Mouse (Mus musculus) left cerebral cortex, postnatal 36 days (tissue): Measurements from ENCODE around the gene Miga1. TPM values are rescaled to one million over a fixed set of nuclear protein-coding genes. Genes with fewer than 3 reads are reported as not detected.

Experiments
- total RNA-seq, 2 experiments: library from RNA; stranded (reverse); gene quantifications; 2 replicates each; pipeline ENCODE4 v1.2.3; 2021

Gene Miga1
- total RNA-seq, 2 experiments from 2014 or later, result 74.2 to 79.3 TPM

Other genes with a start within 250 kb of the Miga1 start
- 1 to 10 TPM; 3.8 to 7.9 TPM for gene Gipc2, start 174.2 kb downstream of the Miga1 start, total RNA-seq
- gene Dnajb4, start 130.1 kb downstream of the Miga1 start, total RNA-seq, result 10 to 100 TPM; 62.8 to 72.6 TPM
- 100 to 1,000 TPM in 1 of 2 experiments, 10 to 100 TPM in 1; 88.4 to 149 TPM for gene Fubp1, start 130.0 kb downstream of the Miga1 start, total RNA-seq
- gene Nexn, start 74.1 kb downstream of the Miga1 start, total RNA-seq, result 1 to 10 TPM; 3.0 to 4.0 TPM
- 100 to 1,000 TPM; 126 to 148 TPM for gene Usp33, start 6.1 kb upstream of the Miga1 start, total RNA-seq
- 10 to 100 TPM; 40.9 to 41.6 TPM for gene Zzz3, start 55.1 kb upstream of the Miga1 start, total RNA-seq